Mouse (Mus musculus) brain, embryonic 14.5 days (tissue): ENCODE data around the gene Vps35.

Source experiments
- CTCF ChIP-seq: fragments of 200-500 bp; IDR thresholded peaks from 2 replicates; pipeline ENCODE4 v1.5.1; 2012; ENCODE audit warnings: inconsistent platforms, mild to moderate bottlenecking, moderate library complexity, borderline replicate concordance; ENCODE audit not compliant: insufficient read depth, insufficient read length; ENCODE audit errors: extremely low read depth
- POLR2A ChIP-seq: fragments of 200-500 bp; IDR thresholded peaks from 2 replicates; pipeline ENCODE4 v1.6.1; 2012; ENCODE audit warnings: mild to moderate bottlenecking, inconsistent platforms, borderline replicate concordance; ENCODE audit not compliant: poor library complexity, insufficient read depth, insufficient read length, severe bottlenecking; ENCODE audit errors: extremely low read depth

DNA sequence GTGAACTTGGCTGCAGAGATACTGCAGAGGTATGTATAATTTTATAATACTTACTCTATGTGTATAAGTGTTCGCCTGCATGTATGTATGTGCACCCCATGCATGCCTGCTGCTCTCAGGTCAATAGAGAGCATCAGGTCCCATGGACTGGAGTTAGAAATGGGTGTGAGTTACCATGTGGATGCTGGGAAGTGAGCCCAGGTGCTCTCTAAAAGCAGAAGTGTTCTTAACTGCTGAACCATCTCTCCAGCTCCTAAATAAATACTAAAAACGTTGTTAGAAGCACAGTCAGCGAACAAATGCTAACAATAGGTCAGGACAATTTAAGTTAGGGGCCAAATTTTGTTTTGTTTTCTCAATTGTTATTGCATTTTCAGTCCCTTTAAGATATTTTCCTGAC is 3.3 kb upstream of the Vps35 start:
- TF ChIP-seq CTCF (no peak), POLR2A (no peak)
